Mouse (Mus musculus) erythroblast, embryonic 14.5 days (primary cell): ENCODE data around the gene Bhlhe41.

Experiments
- GATA1 ChIP-seq: IDR thresholded peaks from 2 replicates; pipeline ENCODE4 v1.6.1; 2012; ENCODE audit warnings: low read length, inconsistent platforms, mixed read lengths
- TAL1 ChIP-seq: IDR thresholded peaks from 3 replicates; pipeline ENCODE4 v1.6.1; 2012; ENCODE audit warnings: low read length, inconsistent platforms, mixed read lengths

GRCm38 (mm10) chr6:145829062-145829835, 36.1 kb downstream of the Bhlhe41 start:
- no peak for TF ChIP-seq GATA1
- TF ChIP-seq TAL1, result no peak
